Mouse (Mus musculus) thymus, postnatal 0 days (tissue): ENCODE results near the gene Dmbt1. TPM values are rescaled to one million over a fixed set of nuclear protein-coding genes. Genes with fewer than 3 reads are reported as not detected.
A peak's percentile ranks its signal among the peaks of the same experiment; 100 is the strongest.
"Not testable (repeated sequence)": the region's sequence is repeated elsewhere in the genome, so short reads cannot be mapped to it uniquely, and the experiment has no call there.

Experiments
- DNase-seq: peaks from one replicate; pipeline ENCODE4 v3.0.0-alpha.2; 2015; ENCODE audit warnings: low spot score
- polyA plus RNA-seq: library from polyadenylated mRNA; unstranded; fragments of >200 nt; fragmentation: Nextera tagmentation; extraction: Ambion mirVana; gene quantifications from 2 replicates; pipeline ENCODE4 v1.2.1, GENCODE M21; 2015

Dmbt1 gene
- polyA plus RNA-seq, result 0.35 and 0.49 TPM in 2 replicates

GRCm38 (mm10) chr7:131031755-131032154, at the start of gene Dmbt1:
Gene Dmbt1, plus strand, starts transcription at chr7:131032053.
- DNase-seq, result no peak

GRCm38 (mm10) chr7:130982371-130982770, 49.5 kb upstream of the Dmbt1 start:
- DNase-seq, result no peak

- no peak for DNase-seq
These were observed 49.0 kb upstream of the Dmbt1 start for GRCm38 (mm10) chr7:130982881-130983280.

- DNase-seq, result no peak
These were observed 47.6 kb upstream of the Dmbt1 start for GRCm38 (mm10) chr7:130984294-130984693.

DNA sequence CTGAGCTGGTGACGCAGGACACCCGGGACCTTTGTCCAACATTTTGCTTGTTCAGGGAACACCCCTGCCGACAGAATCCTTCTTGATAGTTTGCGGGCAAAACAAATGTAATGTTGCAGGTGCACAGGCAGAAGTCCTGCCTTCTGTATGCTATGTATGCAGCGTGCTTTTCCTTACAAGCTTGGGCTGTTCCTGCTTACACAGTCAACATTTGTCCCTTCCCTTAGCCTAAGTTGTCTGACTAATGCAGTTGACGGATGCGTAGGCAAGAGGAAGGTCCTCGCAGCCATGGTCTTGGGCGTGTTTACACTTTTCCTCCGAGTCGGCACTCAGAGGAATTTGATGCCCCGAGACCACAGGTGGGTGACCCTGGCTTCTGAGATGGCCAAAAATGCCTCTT, 46.7 kb upstream of the Dmbt1 start:
- no peak for DNase-seq

GRCm38 (mm10) chr7:130985716-130986115, 46.1 kb upstream of the Dmbt1 start:
- no peak for DNase-seq

GRCm38 (mm10) chr7:130988146-130988545, 43.7 kb upstream of the Dmbt1 start:
- DNase-seq, result no peak

- DNase-seq, result no peak
These were observed 42.5 kb upstream of the Dmbt1 start for GRCm38 (mm10) chr7:130989371-130989770.

DNA sequence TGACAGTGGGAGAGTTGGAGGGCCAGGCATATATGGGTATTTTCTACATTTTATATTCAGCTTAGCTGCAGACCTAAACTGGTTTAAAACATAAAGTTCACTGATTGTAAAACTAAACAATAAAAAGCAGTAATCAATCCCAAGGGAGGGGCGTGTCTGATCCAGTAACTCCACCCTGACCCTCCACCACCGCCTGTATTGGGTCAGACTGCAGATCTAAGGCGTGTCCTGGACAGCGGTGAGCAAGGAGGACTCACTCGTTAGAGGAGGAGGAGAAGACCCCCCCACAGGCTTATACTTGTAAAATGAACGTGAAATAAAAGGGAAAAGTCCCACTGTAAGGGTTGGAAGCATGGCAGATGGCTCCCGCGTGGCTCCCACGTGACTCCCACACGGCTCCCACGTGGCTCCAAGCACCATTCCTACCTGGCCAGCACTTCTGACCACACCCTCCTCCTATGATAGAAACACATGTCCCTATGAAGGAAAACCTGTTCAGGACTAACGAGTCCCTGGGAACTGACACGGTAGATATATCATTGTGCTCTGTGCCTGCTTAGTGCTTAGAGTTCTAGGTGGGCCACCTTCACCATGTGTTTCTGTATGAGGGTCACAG, 40.6 kb upstream of the Dmbt1 start:
- no peak for DNase-seq

DNA sequence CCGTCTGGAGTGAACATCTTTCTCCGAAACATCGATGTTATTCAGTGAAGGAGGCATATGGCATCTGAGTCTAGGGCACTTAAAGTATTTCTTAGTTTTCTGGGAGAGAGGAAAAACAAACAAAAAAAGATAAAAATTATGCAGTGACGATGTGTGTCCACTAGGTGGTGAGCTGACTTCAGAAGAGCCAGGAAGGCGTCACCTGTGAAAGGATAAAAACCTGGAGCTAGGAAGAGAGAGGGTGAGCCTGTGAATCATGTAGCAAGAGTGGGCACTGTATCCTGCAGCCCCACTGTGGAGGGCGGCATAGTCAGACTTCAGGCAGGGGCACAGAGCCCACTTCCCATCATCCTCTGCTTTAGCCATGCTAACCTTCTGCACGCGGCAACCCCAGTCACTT, 37.9 kb upstream of the Dmbt1 start:
- DNase-seq, result peak; percentile 15

GRCm38 (mm10) chr7:131001976-131002726, 29.7 kb upstream of the Dmbt1 start:
- no peak for DNase-seq

- DNase-seq, result peak; percentile 27
These were observed 27.8 kb upstream of the Dmbt1 start for GRCm38 (mm10) chr7:131004071-131004470.

- DNase-seq, result no peak
These were observed 24.6 kb upstream of the Dmbt1 start for GRCm38 (mm10) chr7:131007221-131007620.

GRCm38 (mm10) chr7:131009178-131009577, 22.7 kb upstream of the Dmbt1 start:
- DNase-seq, result no peak

DNA sequence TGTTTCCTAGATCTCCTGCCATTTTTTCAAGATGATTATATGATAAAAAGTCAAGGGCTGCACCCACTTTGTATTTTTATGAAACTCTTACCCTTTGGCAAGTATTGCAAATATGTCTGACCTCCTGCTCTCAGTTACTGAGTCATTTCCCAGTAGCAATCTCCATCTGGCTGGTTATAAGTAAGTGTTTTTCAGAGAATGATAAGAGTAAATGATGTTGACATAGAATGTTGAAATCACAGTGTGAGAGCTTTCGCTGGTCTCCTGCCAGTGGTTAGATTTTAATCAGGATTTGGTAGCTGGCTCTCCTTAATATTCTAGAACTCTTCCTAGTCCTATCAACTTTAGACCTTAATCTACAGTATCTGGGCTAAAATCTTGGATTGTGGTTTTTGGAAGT, 20.0 kb upstream of the Dmbt1 start:
- DNase-seq, result no peak

GRCm38 (mm10) chr7:131019181-131019580, 12.7 kb upstream of the Dmbt1 start:
- DNase-seq, result no peak

DNA sequence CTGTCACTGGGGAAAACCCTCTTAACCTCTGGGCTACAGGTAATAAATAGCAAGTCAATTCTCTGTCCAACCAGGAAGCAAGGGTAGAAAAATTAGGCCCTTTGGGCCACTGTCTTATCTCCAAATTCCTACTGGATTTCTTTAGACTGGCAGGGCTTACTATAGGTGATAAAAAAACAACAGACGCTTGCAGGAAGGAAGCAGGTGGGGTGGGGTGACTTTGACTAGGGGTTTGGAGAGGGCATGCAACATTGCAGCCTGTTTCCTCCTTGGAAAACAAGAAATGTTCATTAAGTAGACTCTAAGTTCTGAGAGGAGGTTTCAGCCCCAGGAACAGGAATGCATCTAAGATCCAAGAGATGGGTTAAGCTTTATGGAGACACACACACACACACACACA, 7.0 kb upstream of the Dmbt1 start:
- no peak for DNase-seq

DNA sequence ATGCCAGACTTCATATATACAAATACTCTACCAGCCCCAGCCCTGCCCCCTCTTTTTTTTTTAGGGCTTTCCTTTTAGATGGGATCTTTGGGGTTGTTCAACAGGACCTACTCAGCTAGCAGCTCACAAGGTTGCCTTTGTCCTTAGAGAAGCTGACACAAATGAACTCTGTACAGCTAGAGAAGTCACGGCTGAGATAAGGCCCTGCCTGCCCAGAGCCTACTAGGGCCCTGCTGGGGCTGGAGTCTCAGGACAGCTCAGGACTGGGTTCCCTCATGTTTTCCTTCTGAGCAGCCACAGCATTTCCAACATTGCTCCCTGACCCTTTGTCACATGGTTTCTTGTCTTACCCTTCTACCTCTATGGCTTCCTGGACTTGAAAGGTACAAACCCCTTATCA, 4.3 kb upstream of the Dmbt1 start:
- DNase-seq, result no peak

GRCm38 (mm10) chr7:131036396-131036795, 4.5 kb downstream of the Dmbt1 start:
- peak; percentile 23 for DNase-seq

- DNase-seq, result no peak
These were observed 5.2 kb downstream of the Dmbt1 start for GRCm38 (mm10) chr7:131037083-131037482.

DNA sequence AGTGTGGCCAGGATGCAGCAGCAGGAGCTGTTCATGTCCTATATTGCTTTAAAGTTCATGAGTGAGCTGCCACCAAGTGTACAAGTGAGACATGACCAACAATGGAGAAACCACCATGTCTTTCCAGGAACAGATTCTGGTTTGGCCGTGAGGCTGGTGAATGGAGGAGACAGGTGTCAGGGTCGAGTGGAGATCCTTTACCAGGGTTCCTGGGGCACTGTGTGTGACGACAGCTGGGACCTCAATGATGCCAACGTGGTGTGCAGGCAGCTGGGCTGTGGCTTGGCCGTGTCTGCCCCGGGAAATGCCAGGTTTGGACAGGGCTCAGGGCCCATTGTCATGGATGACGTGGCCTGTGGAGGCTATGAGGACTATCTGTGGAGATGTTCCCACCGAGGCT, 8.9 kb downstream of the Dmbt1 start:
- DNase-seq, result not testable (repeated sequence)

- peak; percentile 14 for DNase-seq
These were observed 10.8 kb downstream of the Dmbt1 start for GRCm38 (mm10) chr7:131042657-131043056.

DNA sequence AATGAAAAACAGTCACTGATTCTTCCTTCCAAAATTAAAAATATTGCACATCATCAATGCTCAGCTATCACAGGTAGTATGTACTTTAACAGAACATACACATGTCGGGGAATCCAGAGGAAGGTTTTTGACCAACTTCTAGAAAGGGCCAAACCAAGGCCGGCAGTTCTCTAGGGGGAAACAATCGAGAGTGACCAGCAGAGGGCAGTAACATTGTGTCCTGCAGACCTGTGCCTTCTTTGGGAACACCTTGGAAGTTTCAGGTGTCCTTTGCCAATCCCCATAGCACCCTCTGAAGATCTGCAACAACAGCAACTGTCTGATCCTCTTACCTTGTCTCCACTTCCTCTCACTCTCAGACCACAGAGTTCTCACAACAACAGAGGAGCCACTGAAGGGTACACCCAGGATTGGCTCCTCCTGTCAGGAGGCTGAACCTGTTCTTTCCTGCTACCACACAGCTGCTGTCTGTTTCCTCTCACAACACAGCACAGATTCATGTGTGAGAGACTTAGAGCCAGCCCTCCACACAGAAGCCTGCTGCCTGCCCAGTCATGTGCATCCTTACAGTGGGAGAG, 13.5 kb downstream of the Dmbt1 start:
- DNase-seq, result peak; percentile 46
